Mouse (Mus musculus) sigmoid colon, adult 10 weeks (tissue): Measurements from ENCODE around the gene Rhoa. TPM values are rescaled to one million over a fixed set of nuclear protein-coding genes. Genes with fewer than 3 reads are reported as not detected.

ENCODE experiments used
- polyA plus RNA-seq: library from polyadenylated mRNA; stranded (reverse); fragments of 350-450 nt; fragmentation: Illumina TruSeq; extraction: RNeasy Lipid Tissue Mini Kit (QIAGEN cat#74804); gene quantifications from one replicate; pipeline ENCODE4 v1.2.3, GENCODE M21; 2014; ENCODE audit warnings: low read depth, low replicate concordance

Rhoa gene
- polyA plus RNA-seq = 568 TPM

DNA sequence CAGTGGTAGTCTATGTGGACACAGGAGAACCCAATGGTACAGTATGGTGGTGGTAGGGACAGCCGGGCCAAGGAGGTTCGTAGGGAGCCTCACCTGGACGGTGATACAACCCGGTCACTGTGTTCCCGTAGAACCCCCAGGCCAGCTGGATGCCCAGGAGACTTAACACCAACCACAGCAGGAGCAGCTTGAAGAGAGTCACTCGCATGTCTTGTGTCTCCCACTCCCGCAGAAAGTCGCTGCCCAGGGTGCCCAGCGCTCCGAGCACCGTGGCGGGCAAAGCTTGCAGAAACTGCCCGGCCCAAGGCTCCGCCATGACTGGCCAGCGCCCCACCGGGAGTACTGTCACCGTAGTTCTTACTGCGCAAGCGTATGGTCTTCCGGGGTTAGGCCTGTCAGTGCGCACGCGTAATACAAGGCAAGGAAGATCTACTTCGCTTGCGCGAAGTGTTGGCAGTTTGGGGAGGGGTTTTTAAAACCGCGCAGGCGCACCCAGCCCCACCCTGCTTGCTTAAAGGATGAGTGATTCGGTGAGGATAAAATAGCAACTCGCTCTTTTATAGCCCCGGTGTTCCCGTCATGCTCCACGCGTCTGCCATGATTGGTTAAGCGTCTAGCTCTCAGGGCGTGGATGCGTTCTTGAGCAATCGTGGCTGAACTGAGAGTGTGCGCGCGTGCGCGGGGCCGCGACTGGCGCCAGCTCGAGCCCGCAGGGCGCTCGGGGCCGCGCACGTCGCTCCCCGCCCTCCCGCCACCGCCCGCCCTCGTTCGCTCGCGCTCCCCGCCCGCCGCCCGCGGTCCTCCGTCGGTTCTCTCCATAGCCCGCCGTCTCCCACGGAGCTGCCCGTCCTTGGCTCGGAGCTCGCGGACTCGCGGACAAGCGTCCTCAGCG lies at the start of gene Rhoa, which contains the start of gene Tcta:
Gene Rhoa (plus strand): TSS at position 501 of the 892 bp plus-strand sequence.
Gene Tcta (minus strand): TSS at position 532 of the 892 bp plus-strand sequence.

DNA sequence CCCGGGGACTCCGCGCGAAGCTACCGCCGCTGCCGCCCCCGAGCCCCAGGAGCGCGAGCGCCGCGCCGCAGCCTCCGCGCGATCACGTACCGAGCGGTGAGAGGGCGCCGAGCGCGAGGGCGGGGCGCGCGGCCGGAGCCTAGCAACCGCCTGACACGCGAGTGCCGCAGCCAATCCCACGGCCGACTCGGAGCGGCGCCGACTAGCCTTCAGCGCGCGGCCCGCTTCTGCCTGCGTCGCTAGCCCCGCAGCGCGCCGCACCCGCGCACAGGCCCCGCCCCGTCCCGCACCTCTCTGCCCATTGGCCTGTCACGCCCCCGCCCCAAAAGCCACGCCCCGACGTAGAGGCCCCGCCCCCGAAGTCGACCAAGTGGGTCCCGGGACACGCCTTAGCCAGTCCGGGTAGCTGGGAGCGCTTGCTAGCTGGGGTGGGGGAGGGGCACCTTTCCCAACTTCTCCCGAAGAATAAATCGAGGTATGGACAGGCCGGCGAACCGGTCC lies 42.2 kb upstream of the Rhoa start, which contains the start of gene Dag1:
Gene Dag1 (minus strand): TSS at position 269 of the 501 bp plus-strand sequence.

DNA sequence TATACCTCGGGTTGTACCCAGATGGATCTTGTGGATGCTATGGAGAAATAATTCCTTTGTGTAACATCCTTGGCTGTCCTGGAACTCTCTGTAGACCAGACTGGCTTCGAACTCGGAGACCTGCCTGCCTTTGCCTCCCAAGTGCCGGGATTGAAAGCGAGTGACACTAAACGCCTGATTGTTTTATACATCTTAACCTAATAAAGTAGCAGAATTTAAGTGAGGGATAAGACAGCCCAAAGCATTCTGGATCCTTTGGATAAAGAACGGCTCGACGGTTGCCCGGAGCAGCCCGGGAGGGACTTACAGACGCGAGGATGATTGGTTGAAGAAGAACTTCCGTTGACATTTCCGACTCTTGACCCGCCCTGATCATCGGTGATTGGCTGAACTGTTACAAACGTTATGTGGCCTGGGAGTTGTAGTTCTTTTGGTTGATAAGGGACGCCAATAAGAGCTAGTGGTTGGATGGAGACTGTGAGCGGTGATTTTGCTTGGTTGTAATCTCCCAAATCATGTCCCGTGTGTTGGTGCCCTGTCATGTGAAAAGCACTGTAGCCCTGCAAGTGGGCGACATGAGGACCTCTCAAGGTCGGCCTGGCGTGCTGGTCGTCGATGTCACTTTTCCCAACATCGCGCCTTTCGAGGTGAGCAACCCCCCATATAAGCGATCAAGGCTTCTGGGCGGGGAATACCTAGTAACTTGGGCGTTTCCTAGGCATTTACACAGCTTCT lies 15.7 kb upstream of the Rhoa start, which contains the start of gene Nicn1:
Gene Nicn1 (plus strand): TSS at position 414 of the 735 bp plus-strand sequence.

DNA sequence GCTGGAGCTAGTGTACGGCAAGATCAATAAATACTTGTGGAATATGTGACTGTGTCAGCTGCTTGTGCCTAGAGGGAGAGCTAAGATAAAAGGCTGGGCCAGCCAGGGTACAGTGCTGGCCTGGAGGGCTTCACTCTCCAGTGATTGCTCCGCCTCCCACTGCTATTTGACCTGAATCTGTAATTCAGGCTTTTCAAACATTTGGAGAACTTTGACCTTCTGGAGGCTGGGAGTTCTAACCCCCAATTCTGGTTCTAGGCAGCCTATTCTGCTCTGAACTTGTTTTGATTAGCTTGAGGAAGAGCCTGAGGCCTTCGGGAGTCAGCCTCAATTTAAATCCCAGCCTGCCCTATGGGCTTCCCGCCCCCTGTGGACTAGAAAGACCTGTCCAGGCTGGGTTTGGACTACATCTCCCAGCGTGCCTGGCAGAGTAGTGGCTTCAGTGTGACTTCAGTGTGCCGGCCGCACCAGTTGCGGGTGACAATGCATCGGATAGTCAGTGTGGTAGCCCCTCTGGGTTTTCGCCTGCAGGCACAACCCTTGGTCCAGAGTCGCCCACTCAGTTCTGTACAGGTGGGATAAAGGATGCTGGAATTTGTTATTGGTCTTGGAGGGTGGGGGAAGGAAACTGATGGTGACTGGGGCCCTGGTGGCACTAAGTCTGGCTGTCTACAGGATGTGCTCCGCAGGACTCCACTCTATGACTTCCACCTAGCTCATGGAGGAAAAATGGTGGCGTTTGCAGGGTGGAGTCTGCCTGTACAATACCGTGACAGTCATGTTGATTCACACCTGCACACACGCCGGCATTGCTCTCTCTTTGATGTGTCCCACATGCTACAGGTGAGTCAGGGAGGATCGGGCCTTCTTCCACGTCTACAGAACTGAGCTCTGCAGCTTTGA lies 9.2 kb upstream of the Rhoa start, which contains the start of gene Amt:
Gene Amt (plus strand): TSS at position 401 of the 903 bp plus-strand sequence.

DNA sequence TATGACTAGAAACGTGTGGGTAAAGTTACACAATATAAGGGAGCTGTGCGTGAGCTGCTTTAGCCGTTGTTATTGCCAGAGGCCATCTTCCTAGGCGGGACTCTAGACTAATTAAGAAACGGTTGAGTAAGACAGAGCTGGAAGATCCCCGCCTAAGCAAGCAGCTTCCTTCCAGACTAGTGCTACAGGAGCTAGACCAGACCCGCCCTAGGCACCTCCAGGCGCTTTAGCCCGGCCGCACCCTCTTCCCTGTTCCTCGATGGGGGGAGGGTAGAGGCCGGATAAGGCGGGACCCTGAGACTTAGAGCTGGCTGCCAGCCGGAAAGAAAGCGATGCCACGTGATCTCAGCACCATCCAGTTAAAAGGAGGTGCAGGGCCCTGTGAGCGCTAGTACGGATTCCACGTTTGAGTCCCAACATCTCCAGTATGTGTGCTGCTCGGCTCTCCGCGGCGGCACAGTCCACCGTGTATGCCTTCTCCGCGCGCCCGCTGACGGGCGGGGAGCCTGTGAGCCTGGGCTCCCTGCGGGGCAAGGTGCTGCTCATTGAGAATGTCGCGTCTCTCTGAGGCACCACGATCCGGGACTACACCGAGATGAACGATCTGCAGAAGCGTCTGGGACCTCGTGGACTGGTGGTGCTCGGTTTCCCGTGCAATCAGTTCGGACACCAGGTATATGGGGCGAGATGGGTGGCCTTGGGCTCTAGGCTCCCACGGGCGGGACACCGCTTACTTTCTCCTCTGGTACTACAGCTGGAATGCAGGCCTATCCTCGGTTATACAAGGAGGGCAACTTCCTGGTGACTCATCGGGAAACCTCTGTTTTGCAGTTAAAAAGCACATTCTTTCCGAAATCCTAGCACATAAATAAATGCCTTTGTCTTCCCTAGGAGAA lies 33.2 kb downstream of the Rhoa start, which contains the start of gene Gpx1:
Gene Gpx1 (plus strand): TSS at position 18 of the 896 bp plus-strand sequence.

DNA sequence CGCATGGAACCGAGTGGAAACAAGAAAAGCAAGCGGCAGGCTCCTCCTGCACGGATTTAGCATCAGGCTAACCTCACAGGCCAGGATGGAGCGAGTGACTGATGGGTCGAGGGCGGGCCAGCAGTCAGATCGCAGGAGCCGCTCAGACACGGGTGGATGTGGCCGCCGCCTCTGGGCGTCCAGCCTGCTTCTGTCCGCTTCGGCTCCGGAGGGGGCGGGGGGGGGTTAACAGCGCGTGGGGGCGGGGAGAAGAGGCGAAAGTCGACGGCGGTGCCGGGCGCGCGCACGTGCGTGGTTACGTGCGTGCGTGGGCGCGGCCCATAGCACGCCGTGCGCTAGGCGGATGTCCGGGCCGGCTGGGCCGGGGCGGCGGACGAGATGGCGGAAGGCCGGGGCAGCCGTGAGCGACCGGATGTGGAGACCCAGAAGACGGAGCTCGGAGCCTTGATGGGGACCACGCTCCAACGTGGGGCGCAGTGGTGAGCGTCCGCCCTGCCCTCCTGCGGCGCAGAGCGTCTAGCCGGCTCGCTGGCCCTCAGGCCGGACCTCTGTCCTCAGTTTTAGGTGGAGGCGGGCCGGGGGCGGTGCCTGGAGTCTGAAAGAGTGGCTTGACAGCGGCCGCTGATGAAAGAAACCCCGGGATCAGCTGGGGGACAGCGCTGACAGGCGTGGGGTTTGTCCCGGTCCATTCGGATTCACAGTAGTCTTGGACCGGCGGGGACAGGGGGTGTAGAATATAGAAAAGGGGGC lies 41.8 kb downstream of the Rhoa start, which contains the start of gene Usp4:
Gene Usp4 (plus strand): TSS at position 314 of the 750 bp plus-strand sequence.

Other genes starting within 250 kb of the Rhoa start
- not detected for gene Mst1, start 225.7 kb upstream of the Rhoa start, polyA plus RNA-seq
- 0.60 TPM for gene Rnf123, start 222.8 kb upstream of the Rhoa start, polyA plus RNA-seq
- 24.7 TPM for gene Apeh, start 211.5 kb upstream of the Rhoa start, polyA plus RNA-seq
- gene Bsn, start 115.7 kb upstream of the Rhoa start, polyA plus RNA-seq = 0.79 TPM
- 38.0 TPM for gene Dag1, start 42.2 kb upstream of the Rhoa start, polyA plus RNA-seq
- 13.2 TPM for gene Nicn1, start 15.7 kb upstream of the Rhoa start, polyA plus RNA-seq
- 4.4 TPM for gene Amt, start 9.3 kb upstream of the Rhoa start, polyA plus RNA-seq
- gene Tcta, start within 50 bp of the Rhoa start, polyA plus RNA-seq = 19.7 TPM
- 14.4 TPM for gene Gpx1, start 32.8 kb downstream of the Rhoa start, polyA plus RNA-seq
- 72.3 TPM for gene Usp4, start 41.7 kb downstream of the Rhoa start, polyA plus RNA-seq
- gene 1700102P08Rik, start 86.7 kb downstream of the Rhoa start, polyA plus RNA-seq = 1.5 TPM
- gene Ccdc36, start 122.4 kb downstream of the Rhoa start, polyA plus RNA-seq = not detected
- not detected for gene BC048562, start 130.4 kb downstream of the Rhoa start, polyA plus RNA-seq
- gene Ccdc71, start 154.4 kb downstream of the Rhoa start, polyA plus RNA-seq = 4.0 TPM
- gene Klhdc8b, start 155.5 kb downstream of the Rhoa start, polyA plus RNA-seq = 1.5 TPM
- 5.1 TPM for gene Lamb2, start 173.6 kb downstream of the Rhoa start, polyA plus RNA-seq
- 12.2 TPM for gene Usp19, start 184.5 kb downstream of the Rhoa start, polyA plus RNA-seq
- 103 TPM for gene Qars, start 201.6 kb downstream of the Rhoa start, polyA plus RNA-seq
- 57.5 TPM for gene Qrich1, start 210.7 kb downstream of the Rhoa start, polyA plus RNA-seq